Mouse (Mus musculus) lung, adult 2 months (tissue): ENCODE data around the gene Cela1. TPM values are rescaled to one million over a fixed set of nuclear protein-coding genes. Genes with fewer than 3 reads are reported as not detected.
A peak's percentile ranks its signal among the peaks of the same experiment; 100 is the strongest.

Source experiments
- DNase-seq: peaks from one replicate; pipeline ENCODE4 v3.0.0; 2022
- H3K4me1 ChIP-seq: fragments of 200-500 bp; 2 replicates; pipeline ENCODE4 v1.6.1; 2011; ENCODE audit warnings: low read length; ENCODE audit not compliant: control insufficient read depth, insufficient read depth
- H3K4me3 ChIP-seq: fragments of 200-500 bp; replicated peaks from 2 replicates; pipeline ENCODE3; 2011; ENCODE audit warnings: low read depth, mild to moderate bottlenecking, control low read depth, low read length; ENCODE audit errors: extremely low read depth
- CTCF ChIP-seq: fragments of 200-500 bp; IDR thresholded peaks from 2 replicates; pipeline ENCODE4 v1.5.1; 2011; ENCODE audit warnings: mild to moderate bottlenecking, low read length, control low read depth; ENCODE audit not compliant: insufficient read depth
- POLR2A ChIP-seq: fragments of 200-500 bp; IDR thresholded peaks from 2 replicates; pipeline ENCODE4 v1.6.1; 2011; ENCODE audit warnings: low read depth, mild to moderate bottlenecking, control low read depth, low read length, borderline replicate concordance; ENCODE audit errors: extremely low read depth
- WGBS: fragments of 180-500 bp; shearing (Covaris S2); methylation state at CpG from one replicate; pipeline ENCODE4 v1.1.7; 2018; 5-methylcytosine and 5-hydroxymethylcytosine counted together
- polyA plus RNA-seq: library from polyadenylated mRNA; depleted of rRNA; stranded (reverse); fragments of >200 nt; gene quantifications from 2 replicates; pipeline ENCODE4 v1.2.3, GENCODE M21; 2012

Cela1 gene
- polyA plus RNA-seq, 1 experiment, result 4.7 TPM

DNA sequence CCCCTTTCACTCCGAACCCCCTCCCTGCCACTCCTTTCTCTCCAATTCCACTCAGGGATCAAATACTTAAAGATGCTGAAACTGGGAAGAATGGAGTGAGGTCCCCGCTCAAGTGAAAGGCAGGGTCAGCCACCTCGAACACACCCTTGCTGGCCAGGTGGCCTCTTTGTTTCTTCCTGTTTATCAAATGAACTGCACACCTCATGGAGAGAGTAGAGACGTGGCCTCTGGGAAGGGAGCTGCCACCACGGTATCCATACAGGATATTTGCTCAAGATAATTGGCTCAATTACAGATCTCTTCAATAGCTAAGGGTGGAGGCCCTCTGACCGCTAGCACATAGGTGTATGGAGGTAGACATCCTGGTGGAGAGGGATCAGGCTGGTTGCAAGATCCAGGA, 34.8 kb upstream of the Cela1 start:
- Histone ChIP-seq H3K4me1 (no peaks in the 10 kb centered on the region), H3K4me3 (no peak overlapping the region)
- 52% methylated on average over 6 of the region's 6 CpGs for WGBS
- no peak for DNase-seq
- no peak for TF ChIP-seq POLR2A
- no peak for TF ChIP-seq CTCF

DNA sequence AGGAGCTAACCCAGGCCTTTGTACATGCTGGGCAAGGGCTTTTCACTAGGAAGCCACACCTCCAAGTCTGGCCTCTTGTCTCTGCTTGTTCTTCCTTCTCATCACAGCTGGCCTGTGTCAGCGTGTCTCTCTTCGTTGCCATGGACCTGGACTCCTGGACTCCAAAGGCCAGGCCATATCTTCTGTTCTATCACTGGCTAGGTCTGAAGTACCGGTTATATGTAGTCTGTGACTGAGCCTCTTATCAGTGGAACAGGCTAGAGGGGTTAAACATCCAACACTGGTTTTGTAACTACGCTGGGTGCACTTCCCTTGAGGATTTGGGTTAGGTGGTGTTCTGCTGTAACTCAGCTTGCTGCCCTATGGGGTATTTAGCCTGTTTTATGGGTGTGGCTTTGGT, 34.3 kb upstream of the Cela1 start:
- Histone ChIP-seq H3K4me1 (no peaks in the 10 kb centered on the region), H3K4me3 (no peak overlapping the region)
- TF ChIP-seq CTCF (no peak), POLR2A (no peak)
- no peak for DNase-seq
- WGBS, result 33% methylated on average over 4 of the region's 4 CpGs

DNA sequence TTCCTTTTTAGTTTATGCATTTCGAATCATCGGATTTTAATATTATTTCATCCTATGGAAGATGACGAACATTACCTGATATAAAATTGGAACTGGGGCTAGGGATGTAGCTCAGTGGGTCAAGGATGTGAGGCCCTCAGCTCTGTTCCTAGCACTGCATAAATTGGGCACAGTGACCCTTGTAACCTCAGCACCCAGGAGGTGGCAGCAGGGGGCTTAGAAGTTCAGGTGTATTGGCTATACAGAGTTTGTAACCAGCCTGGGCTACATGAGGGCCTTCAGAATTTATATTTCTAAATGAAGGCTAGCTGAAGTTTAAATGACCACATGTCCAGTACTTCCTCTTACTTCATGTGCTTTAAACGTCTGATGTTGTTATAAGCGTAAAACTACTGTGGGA, 33.7 kb upstream of the Cela1 start:
- H3K4me3 ChIP-seq, result no peak overlapping the region
- 88% methylated on average over 5 of the region's 5 CpGs for WGBS
- TF ChIP-seq CTCF, result no peak
- no peak for TF ChIP-seq POLR2A
- no peak for DNase-seq
- no peaks in the 10 kb centered on the region for H3K4me1 ChIP-seq

DNA sequence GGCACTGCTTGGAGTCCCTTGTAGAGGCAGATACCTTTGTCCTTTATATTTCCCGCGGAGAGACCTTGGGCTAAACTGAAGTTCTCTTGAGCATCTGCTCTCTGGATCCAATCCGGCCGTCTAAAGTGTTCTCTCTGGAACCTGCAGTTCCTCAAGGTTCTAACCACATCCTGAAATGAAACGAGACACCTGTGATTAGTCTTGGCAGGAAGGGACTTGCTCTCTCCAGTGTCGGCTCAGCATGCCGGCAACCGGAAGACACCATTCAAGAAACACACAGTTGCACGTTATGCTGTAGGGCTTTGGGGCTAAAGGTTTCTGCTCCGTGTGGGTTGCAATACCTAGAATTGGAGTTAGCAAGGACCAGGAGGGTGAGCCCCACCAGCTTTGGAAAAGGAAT, 32.3 kb upstream of the Cela1 start:
- no peak for DNase-seq
- no peak overlapping the region for H3K4me3 ChIP-seq
- no peaks in the 10 kb centered on the region for H3K4me1 ChIP-seq
- 68% methylated on average over 10 of the region's 10 CpGs for WGBS
- no peak for TF ChIP-seq POLR2A
- TF ChIP-seq CTCF, result no peak

DNA sequence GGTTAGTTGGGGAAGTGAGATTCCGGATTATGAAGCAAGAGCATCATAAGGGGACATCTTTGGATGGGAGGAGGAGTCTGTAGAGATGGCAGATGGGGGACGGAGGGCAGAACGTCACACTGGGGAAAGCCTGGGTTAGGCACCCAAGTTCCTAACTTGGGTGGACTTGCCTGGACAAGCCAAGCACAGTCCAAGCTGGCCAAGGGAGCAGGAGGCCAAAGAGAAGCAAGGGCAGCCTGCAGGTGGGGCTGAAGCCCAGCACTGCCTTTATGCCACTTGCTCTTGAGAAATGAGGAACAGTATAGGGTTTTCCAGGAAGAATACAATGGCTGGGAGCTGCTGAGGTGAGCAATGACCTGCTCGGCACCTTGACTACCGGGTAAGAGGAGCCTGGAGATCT, 31.5 kb upstream of the Cela1 start:
- TF ChIP-seq CTCF (no peak), POLR2A (no peak)
- WGBS, result 81% methylated on average over 5 of the region's 5 CpGs
- Histone ChIP-seq H3K4me3 (no peak overlapping the region), H3K4me1 (no peaks in the 10 kb centered on the region)
- DNase-seq, result no peak

DNA sequence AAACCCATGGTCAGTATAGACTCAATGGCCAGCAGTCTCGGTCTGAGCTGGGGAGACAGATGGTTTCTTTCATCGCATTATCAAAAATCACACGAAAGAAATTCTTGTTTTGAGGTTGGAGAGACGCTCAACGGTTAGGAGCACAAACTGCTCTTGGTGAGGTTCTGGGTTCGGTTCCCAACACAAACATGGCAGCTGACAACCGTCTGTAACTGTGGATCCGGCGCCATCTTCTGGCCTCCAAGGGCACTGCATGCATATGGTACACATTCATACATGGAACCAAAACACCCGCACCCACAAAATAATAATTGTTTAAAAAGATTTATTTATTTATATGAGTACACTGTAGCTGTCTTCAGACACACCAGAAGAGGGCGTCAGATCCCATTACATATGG, 30.9 kb upstream of the Cela1 start:
- WGBS, result 80% methylated on average over 11 of the region's 11 CpGs
- DNase-seq, result no peak
- Histone ChIP-seq H3K4me3 (no peak overlapping the region), H3K4me1 (no peaks in the 10 kb centered on the region)
- TF ChIP-seq CTCF (peak; percentile 30; the same call in 1 of the 2 replicates), POLR2A (no peak)

DNA sequence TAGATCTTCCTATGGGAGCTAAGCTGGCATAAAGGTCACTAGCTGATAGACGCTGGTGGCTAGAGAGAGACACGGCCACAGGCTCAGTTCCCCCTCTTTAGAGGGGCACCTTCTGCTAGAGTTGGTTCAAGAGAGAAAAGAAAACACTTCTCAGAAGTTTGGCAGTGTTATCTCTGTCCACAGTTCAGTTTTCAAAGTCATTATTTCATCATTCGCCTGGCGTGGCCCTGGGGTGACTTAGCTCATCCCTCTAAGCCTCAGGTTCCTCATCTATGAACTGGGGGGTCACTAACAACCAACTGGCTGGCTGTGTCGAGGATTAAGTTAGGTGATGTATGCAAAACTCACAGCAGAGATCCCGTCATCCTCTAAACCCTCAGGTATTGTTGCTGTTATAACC, 30.2 kb upstream of the Cela1 start:
- 61% methylated on average over 6 of the region's 6 CpGs for WGBS
- no peak for DNase-seq

DNA sequence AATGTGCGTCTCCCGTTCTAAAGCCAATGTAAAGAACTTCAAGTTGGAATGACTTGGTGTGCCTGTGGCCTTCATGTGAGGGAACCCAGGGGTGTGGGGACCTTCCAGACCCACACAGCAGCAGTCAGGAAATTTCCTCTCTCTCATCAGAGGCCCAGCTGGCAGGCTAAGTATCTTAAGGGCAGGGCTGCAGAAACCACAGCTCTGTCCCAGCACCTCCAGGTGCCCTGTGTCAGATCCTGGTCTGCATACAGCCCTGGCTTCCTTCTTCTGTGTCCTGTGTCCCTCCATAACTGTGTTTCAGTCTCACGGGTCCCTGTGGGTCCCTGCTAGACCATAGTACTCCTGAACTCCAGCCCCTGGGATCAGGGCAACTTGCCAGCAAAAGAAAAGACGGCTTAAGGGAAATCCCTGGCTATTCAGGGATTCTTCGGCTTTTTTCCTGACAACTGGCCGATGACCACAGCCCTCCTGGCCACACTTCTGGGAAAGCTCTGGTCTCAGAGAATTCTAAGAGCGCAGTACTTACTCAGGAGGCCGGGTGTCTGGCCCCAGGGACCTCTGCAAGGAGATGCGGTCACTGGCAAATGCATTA, 27.8 kb upstream of the Cela1 start:
- Histone ChIP-seq H3K4me3 (no peak overlapping the region), H3K4me1 (no peaks in the 10 kb centered on the region)
- no peak for DNase-seq
- WGBS, result 68% methylated on average over 9 of the region's 9 CpGs
- TF ChIP-seq CTCF (no peak), POLR2A (no peak)

More for the DNA sequence above, 30.2 kb upstream of the Cela1 start:
- Histone ChIP-seq H3K4me1 (no peaks in the 10 kb centered on the region), H3K4me3 (no peak overlapping the region)
- TF ChIP-seq CTCF (no peak), POLR2A (no peak)

DNA sequence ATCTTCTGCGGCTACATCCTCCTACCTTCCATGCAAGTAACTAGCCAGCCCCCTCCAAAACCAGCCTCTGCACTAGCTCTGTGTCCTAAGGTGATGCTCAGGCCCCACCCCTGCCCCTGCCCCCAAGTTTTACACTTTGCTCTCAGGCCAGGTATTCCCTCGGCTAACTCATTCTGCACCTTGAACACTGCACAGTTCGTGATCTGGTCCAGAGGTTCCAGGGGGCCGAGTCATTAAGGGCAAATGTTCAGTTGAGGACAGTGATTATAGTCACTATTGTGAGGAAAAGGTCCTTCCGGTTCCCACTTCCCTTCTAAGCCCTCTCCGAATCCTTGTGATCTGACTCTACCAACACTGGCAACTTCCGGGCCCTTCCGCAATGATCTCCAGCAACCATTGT, 26.7 kb upstream of the Cela1 start:
- no peak for DNase-seq
- TF ChIP-seq POLR2A, result no peak
- TF ChIP-seq CTCF, result no peak
- H3K4me3 ChIP-seq, result no peak overlapping the region
- 75% methylated on average over 8 of the region's 8 CpGs for WGBS
- H3K4me1 ChIP-seq, result no peaks in the 10 kb centered on the region

DNA sequence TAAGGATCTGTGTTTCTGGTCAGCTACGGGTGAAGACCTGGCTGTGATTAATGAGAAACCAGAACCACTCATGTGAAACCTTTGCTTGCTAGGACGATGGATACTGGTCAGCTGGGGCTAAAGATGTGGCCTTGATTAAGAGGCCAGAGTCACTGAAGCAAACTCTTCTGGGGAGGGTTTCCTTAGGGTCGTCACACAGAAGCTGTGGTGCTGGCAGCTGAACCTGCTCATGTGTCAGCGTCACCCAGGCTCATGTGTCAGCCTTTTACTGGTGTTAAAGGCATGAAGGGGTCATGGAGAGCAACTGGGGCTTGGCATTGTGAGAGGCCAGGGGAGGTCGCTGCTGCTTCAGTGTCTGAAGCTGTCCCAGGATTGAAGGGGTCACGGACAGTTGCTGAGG, 23.1 kb upstream of the Cela1 start:
- DNase-seq, result no peak
- no peaks in the 10 kb centered on the region for H3K4me1 ChIP-seq
- 50% methylated on average over 6 of the region's 6 CpGs for WGBS
- no peak overlapping the region for H3K4me3 ChIP-seq
- TF ChIP-seq CTCF, result no peak
- TF ChIP-seq POLR2A, result no peak

DNA sequence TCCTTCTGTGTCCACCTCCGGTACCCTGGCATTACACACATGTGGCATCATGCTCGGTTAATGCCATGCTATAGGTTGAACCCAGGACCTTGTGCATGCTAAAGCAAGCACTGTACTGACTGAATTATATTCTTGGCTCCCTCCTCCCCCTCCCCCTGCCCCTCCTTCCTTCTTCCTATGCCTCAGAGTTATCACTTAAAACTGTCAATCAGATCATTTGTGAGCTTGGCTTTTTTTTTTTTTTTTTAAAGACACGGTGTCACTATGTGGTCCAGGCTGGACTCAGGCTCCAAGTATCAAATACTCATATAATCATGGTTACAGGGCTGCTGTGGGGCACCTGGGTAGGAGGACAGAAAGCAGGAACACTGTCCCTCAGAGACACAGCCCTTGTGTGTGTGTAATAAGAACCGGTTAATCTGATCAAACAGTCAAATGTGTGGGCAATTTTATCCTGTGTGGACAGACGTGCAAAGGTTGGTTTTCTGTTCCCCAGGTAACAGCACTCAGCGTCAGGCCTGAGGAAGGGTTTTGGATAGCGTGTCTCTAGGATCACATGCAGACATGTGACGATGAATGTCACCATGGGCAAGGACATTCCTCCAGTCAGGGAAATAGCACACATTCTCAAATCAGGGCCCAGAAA, 20.8 kb upstream of the Cela1 start:
- TF ChIP-seq POLR2A (no peak), CTCF (no peak)
- 68% methylated on average over 8 of the region's 8 CpGs for WGBS
- DNase-seq, result no peak
- H3K4me1 ChIP-seq, result no peaks in the 10 kb centered on the region
- H3K4me3 ChIP-seq, result no peak overlapping the region
